Mouse (Mus musculus) embryonic facial prominence, embryonic 15.5 days (tissue): ENCODE measurements around the gene Oser1. TPM values are rescaled to one million over a fixed set of nuclear protein-coding genes. Genes with fewer than 3 reads are reported as not detected.

Experiments used
- ATAC-seq: fragments of 200-750 bp; cut with Nextera tagmentation; 2 replicates; pipeline ENCODE4 v1.8.0; 2017; ENCODE audit warnings: low read depth, moderate TSS enrichment; ENCODE audit not compliant: insufficient number of reproducible peaks, low FRiP score, low TSS enrichment
- H3K27ac ChIP-seq: fragments of 300-500 bp; sonication (generic); replicated peaks from 2 replicates; pipeline ENCODE4 v1.5.1; 2015; ENCODE audit warnings: mild to moderate bottlenecking, inconsistent platforms
- H3K27me3 ChIP-seq: fragments of 300-500 bp; sonication (generic); 2 replicates; pipeline ENCODE4 v1.6.1; 2015; ENCODE audit warnings: inconsistent platforms
- H3K36me3 ChIP-seq: fragments of 300-500 bp; sonication (generic); 2 replicates; pipeline ENCODE4 v1.6.1; 2015; ENCODE audit warnings: mild to moderate bottlenecking, inconsistent platforms
- H3K4me1 ChIP-seq: fragments of 300-500 bp; sonication (generic); 2 replicates; pipeline ENCODE4 v1.6.1; 2015; ENCODE audit warnings: inconsistent platforms
- H3K4me2 ChIP-seq: fragments of 300-500 bp; sonication (generic); replicated peaks from 2 replicates; pipeline ENCODE4 v1.6.1; 2015; ENCODE audit warnings: mild to moderate bottlenecking, inconsistent platforms
- H3K4me3 ChIP-seq: fragments of 300-500 bp; sonication (generic); replicated peaks from 2 replicates; pipeline ENCODE4 v1.5.1; 2015; ENCODE audit warnings: mild to moderate bottlenecking, inconsistent platforms
- H3K9ac ChIP-seq: fragments of 300-500 bp; sonication (generic); 2 replicates; pipeline ENCODE4 v1.6.1; 2015; ENCODE audit warnings: inconsistent platforms
- H3K9me3 ChIP-seq: fragments of 300-500 bp; sonication (generic); replicated peaks from 2 replicates; pipeline ENCODE4 v1.6.1; 2016; ENCODE audit warnings: inconsistent platforms
- WGBS: fragments of 180-500 bp; shearing (Covaris S2); methylation state at CpG from one replicate; pipeline ENCODE4 v1.1.7; 2015; 5-methylcytosine and 5-hydroxymethylcytosine counted together
- polyA plus RNA-seq: library from polyadenylated mRNA; unstranded; fragments of >200 nt; fragmentation: Nextera tagmentation; extraction: Ambion mirVana; gene quantifications from 2 replicates; pipeline ENCODE4 v1.2.1, GENCODE M21; 2015

The Oser1 gene
- polyA plus RNA-seq, 1 experiment from 2014 or later, result 91.4 TPM

GRCm38 (mm10) chr2:163356113-163356840 lies 68.2 kb downstream of the Oser1 start:
- 82% methylated on average over 12 of the region's 12 CpGs for WGBS
- Histone ChIP-seq H3K27ac (no peak overlapping the region), H3K4me3 (no peak overlapping the region)

More at GRCm38 (mm10) chr2:163356113-163356840, 68.2 kb downstream of the Oser1 start:
- H3K4me2 ChIP-seq, result no peak overlapping the region
- H3K27me3 ChIP-seq, result no peaks in the 10 kb centered on the region
- no peaks in the 10 kb centered on the region for H3K9me3 ChIP-seq
- no peak overlapping the region for H3K9ac ChIP-seq
- peaks cover 11% of the 10 kb centered on the region for H3K4me1 ChIP-seq
- ATAC-seq, result no peak
- H3K36me3 ChIP-seq, result no peaks in the 10 kb centered on the region

Other genes with a start within 250 kb of the Oser1 start
- 3.1 and 3.7 TPM in 2 replicates for gene Tox2, start 221.6 kb downstream of the Oser1 start, polyA plus RNA-seq
- 3.7 and 5.0 TPM in 2 replicates for gene Jph2, start 26.7 kb downstream of the Oser1 start, polyA plus RNA-seq
- gene Gdap1l1, start 13.8 kb upstream of the Oser1 start, polyA plus RNA-seq, result 3.2 and 3.9 TPM in 2 replicates
- 11.6 and 12.1 TPM in 2 replicates for gene Fitm2, start 47.9 kb upstream of the Oser1 start, polyA plus RNA-seq
- 0.30 and 0.35 TPM in 2 replicates for gene R3hdml, start 67.6 kb upstream of the Oser1 start, polyA plus RNA-seq
- not detected in 2 replicates for gene Hnf4a, start 82.1 kb upstream of the Oser1 start, polyA plus RNA-seq
- 36.1 and 39.1 TPM in 2 replicates for gene Ttpal, start 177.6 kb upstream of the Oser1 start, polyA plus RNA-seq
- gene Serinc3, start 220.4 kb upstream of the Oser1 start, polyA plus RNA-seq, result 39.4 and 40.8 TPM in 2 replicates
- 152 and 155 TPM in 2 replicates for gene Pkig, start 233.7 kb upstream of the Oser1 start, polyA plus RNA-seq